ENCODE assay signal across 9 mouse cellular contexts in genomic region chr1:61771213-61771612, GRCm38 (mm10).
A peak's percentile ranks its signal among the peaks of the same experiment; 100 is the strongest.
DNase-seq lines count a peak whose midpoint lies in the region; ATAC-seq lines count a peak whose summit lies in the region.
"Had no signal": no experiment of that assay in that cellular context is flagged by ENCODE, and none has a peak within 500 bp of the region (broad histone marks: within the 10 kb centered on the region; RNA-seq: fewer than 3 reads in every experiment).

No protein-coding gene starts in this region.

- no peak overlapping the region for H3K4me2 ChIP-seq in intestine, embryonic 16.5 days (ENCODE audit: low read depth, low read length)
- no peak overlapping the region for H3K4me2 ChIP-seq in neural tube, embryonic 11.5 days (ENCODE audit: low read depth)

- H3K36me3 ChIP-seq in intestine, embryonic 16.5 days (ENCODE audit: control insufficient read depth, insufficient read depth, low read length), result no peaks in the 10 kb centered on the region
- H3K36me3 ChIP-seq in neural tube, embryonic 11.5 days (ENCODE audit: control insufficient read depth, insufficient read depth, low read length), result no peaks in the 10 kb centered on the region

- no peak overlapping the region for H3K27ac ChIP-seq in intestine, embryonic 16.5 days (ENCODE audit: low read length)
- H3K27ac ChIP-seq in neural tube, embryonic 11.5 days (ENCODE audit: low read depth, low read length), result no peak overlapping the region

- no peak overlapping the region for H3K9ac ChIP-seq in intestine, embryonic 16.5 days (ENCODE audit: low read depth, low read length)
- H3K9ac ChIP-seq in neural tube, embryonic 11.5 days (ENCODE audit: low read length), result no peak overlapping the region

- no peak overlapping the region for H3K4me3 ChIP-seq in intestine, embryonic 16.5 days (ENCODE audit: low read length)
- H3K4me3 ChIP-seq in neural tube, embryonic 11.5 days (ENCODE audit: low read depth, low read length), result no peak overlapping the region
- H3K4me3 ChIP-seq: erythroblast, embryonic 14.5 days had no signal

- DNase-seq in urinary bladder, postnatal 14 days (ENCODE audit: low spot score), result peak; percentile 76
- no peak for DNase-seq in urinary bladder, postnatal 10 days (ENCODE audit: low spot score)
- DNase-seq in cerebellum, adult 8-10 months, result peak; percentile 26
- DNase-seq in frontal cortex, postnatal 25 days (ENCODE audit: low spot score in 2 of 2), result peak; percentile 32 to 55
- peak; percentile 69 to 74 for DNase-seq in left cerebral cortex, postnatal 25 days (ENCODE audit: low spot score in 2 of 2)
- peak; percentile 75 for DNase-seq in neural tube, embryonic 11.5 days (ENCODE audit: low spot score)
- peak; percentile 21 for DNase-seq in testis, postnatal 14 days (ENCODE audit: low spot score)

- no peaks in the 10 kb centered on the region for H3K9me3 ChIP-seq in intestine, embryonic 16.5 days (ENCODE audit: control insufficient read depth, low read length)
- no peaks in the 10 kb centered on the region for H3K9me3 ChIP-seq in neural tube, embryonic 11.5 days (ENCODE audit: control insufficient read depth, low read length)

- H3K4me1 ChIP-seq in intestine, embryonic 16.5 days (ENCODE audit: control insufficient read depth, insufficient read depth, low read length), result peaks cover 3% of the 10 kb centered on the region; the same call in 1 of the 2 replicates
- no peaks in the 10 kb centered on the region for H3K4me1 ChIP-seq in neural tube, embryonic 11.5 days (ENCODE audit: control insufficient read depth, insufficient read depth, low read length)

- intact Hi-C loops in left cerebral cortex, postnatal 25 days (cut with DNase I), result loop anchor here (1.0 to 10.0 kb wide), 5 partner anchors 394 to 924 kb away; no protein-coding TSS in a partner anchor

- H3K27me3 ChIP-seq in intestine, embryonic 16.5 days (replicated peaks; ENCODE audit: control insufficient read depth, insufficient read depth, low read length), result no peaks in the 10 kb centered on the region
- H3K27me3 ChIP-seq in neural tube, embryonic 11.5 days (ENCODE audit: control insufficient read depth, insufficient read depth, low read length), result no peaks in the 10 kb centered on the region

- peak; percentile 84 for ATAC-seq in intestine, embryonic 16.5 days
- ATAC-seq in neural tube, embryonic 11.5 days (ENCODE audit: insufficient read depth, low FRiP score, low TSS enrichment), result peak; percentile 68; the same call in 1 of the 2 replicates
